Mouse (Mus musculus) heart, adult 2 months (tissue): Measurements from ENCODE around the gene Usp30.

Experiments used
- CTCF ChIP-seq: fragments of 200-600 bp; IDR thresholded peaks from 2 replicates; pipeline ENCODE4 v1.8.1; 2022; ENCODE audit warnings: antibody characterized with exemption, mild to moderate bottlenecking, moderate library complexity
- EP300 ChIP-seq: fragments of 200-500 bp; IDR thresholded peaks from 2 replicates; pipeline ENCODE4 v1.6.1; 2011; ENCODE audit warnings: low read depth, low read length, control low read depth; ENCODE audit not compliant: insufficient read depth
- POLR2A ChIP-seq: fragments of 200-500 bp; IDR thresholded peaks from 2 replicates; pipeline ENCODE4 v1.6.1; 2011; ENCODE audit warnings: mild to moderate bottlenecking, low read depth, low read length, control low read depth; ENCODE audit not compliant: insufficient read depth

DNA sequence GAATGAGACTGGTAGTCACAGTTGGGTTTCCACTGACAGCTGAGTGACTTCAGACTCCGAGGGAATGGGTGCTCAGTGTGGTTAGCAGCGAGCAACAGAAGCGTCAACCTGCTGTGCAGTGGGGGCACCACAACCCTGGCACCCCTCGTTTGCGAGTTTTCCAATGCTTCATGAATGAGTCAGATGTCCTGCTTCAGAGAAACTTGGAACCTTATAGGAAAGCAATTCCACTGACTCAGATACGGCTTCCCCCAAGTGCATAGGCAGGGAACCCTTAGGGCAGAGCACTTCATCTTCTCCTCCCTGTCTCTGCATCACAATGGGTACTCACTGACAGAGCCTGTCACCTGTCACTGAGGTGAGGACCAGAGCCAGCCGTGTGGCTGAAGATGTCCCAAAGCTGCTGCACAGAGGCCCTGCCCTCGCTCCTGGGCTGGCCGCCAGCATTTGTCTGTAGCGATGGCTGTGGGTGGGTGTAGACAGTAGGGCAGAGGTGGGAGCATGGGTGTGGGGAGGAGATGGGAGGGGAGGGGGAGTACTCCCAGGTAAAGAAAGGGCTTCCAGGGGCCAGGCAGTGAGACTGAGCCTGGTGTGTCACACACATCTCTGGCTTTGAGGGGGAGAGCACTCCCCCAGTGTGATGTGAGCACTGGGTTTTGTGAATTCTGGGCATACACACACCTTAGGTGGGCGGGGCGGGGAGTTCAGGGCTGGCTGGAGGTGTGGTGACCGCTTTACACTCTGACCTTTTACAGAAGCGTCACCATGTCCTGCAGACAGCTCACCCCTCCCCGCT, 72.4 kb downstream of the Usp30 start:
- TF ChIP-seq CTCF = no peak
- TF ChIP-seq EP300 = no peak
- no peak for TF ChIP-seq POLR2A
